Mouse (Mus musculus) lung, postnatal 0 days (tissue): ENCODE measurements around the gene E2f6. TPM values are rescaled to one million over a fixed set of nuclear protein-coding genes. Genes with fewer than 3 reads are reported as not detected.

Experiments
- ATAC-seq: fragments of 200-750 bp; cut with Nextera tagmentation; 2 replicates; pipeline ENCODE4 v1.8.0; 2017; ENCODE audit warnings: moderate library complexity
- DNase-seq: peaks from one replicate; pipeline ENCODE4 v3.0.0-alpha.2; 2016; ENCODE audit warnings: low spot score
- H3K27ac ChIP-seq: fragments of 300-500 bp; sonication (generic); 2 replicates; pipeline ENCODE4 v1.5.1; 2014; ENCODE audit warnings: antibody characterized with exemption, mild to moderate bottlenecking, low read length, mixed read lengths
- H3K27me3 ChIP-seq: fragments of 300-500 bp; sonication (generic); replicated peaks from 2 replicates; pipeline ENCODE4 v1.6.1; 2014; ENCODE audit warnings: low read length, mixed read lengths; ENCODE audit not compliant: insufficient read depth
- H3K36me3 ChIP-seq: fragments of 300-500 bp; sonication (generic); 2 replicates; pipeline ENCODE4 v1.6.1; 2014; ENCODE audit warnings: low read length, mixed read lengths; ENCODE audit not compliant: insufficient read depth
- H3K4me1 ChIP-seq: fragments of 300-500 bp; sonication (generic); 2 replicates; pipeline ENCODE4 v1.6.1; 2014; ENCODE audit warnings: antibody characterized with exemption, low read depth, low read length, mixed read lengths; ENCODE audit not compliant: insufficient read depth
- H3K4me2 ChIP-seq: fragments of 300-500 bp; sonication (generic); replicated peaks from 2 replicates; pipeline ENCODE4 v1.6.1; 2014; ENCODE audit warnings: low read depth, mild to moderate bottlenecking, low read length, moderate library complexity, mixed read lengths
- H3K4me3 ChIP-seq: fragments of 300-500 bp; sonication (generic); 2 replicates; pipeline ENCODE4 v1.5.1; 2014; ENCODE audit warnings: low read depth, low read length
- H3K9ac ChIP-seq: fragments of 300-500 bp; sonication (generic); replicated peaks from 2 replicates; pipeline ENCODE4 v1.6.1; 2014; ENCODE audit warnings: low read depth, mild to moderate bottlenecking
- H3K9me3 ChIP-seq: fragments of 300-500 bp; sonication (generic); 2 replicates; pipeline ENCODE4 v1.6.1; 2016; ENCODE audit warnings: low read length, mixed read lengths
- CTCF ChIP-seq: IDR thresholded peaks from 2 replicates; pipeline ENCODE4 v1.5.1; 2016; ENCODE audit warnings: antibody characterized with exemption, mild to moderate bottlenecking
- EP300 ChIP-seq: IDR thresholded peaks from 2 replicates; pipeline ENCODE4 v1.6.1; 2016; ENCODE audit warnings: antibody characterized with exemption, mild to moderate bottlenecking, control low read depth
- WGBS: fragments of 180-500 bp; shearing (Covaris S2); extraction: QIAGEN DNeasy Blood & Tissue Kit; methylation state at CpG from one replicate; pipeline ENCODE4 v1.1.7; 2014; 5-methylcytosine and 5-hydroxymethylcytosine counted together
- polyA plus RNA-seq: library from polyadenylated mRNA; unstranded; fragments of >200 nt; fragmentation: Nextera tagmentation; extraction: Ambion mirVana; gene quantifications from 2 replicates; pipeline ENCODE4 v1.2.1, GENCODE M21; 2015

Gene E2f6
- polyA plus RNA-seq, 1 experiment from 2014 or later = 11.1 TPM

DNA sequence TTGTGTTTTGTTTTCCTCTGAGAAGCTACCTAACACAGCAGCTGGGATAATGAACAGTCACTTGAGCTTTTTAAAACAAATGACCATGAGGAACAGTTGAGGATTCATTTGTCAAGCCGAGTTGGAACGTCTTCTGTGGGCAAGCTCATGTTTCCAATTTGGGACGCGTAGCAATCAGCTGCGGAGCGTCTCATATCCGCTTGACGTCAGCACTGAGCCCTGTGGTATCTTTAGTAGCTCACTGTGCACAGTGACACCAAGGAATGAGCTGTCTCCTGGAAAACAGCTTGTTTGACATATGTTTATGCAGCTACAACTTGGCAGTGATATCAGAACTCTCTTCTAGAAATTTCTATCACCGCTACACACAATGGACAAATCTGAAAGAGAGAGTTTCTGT is 25.4 kb downstream of the E2f6 start:
- H3K9me3 ChIP-seq = no peaks in the 10 kb centered on the region
- no peaks in the 10 kb centered on the region for H3K36me3 ChIP-seq
- peak; percentile 93 for DNase-seq
- no peak overlapping the region for H3K4me3 ChIP-seq
- H3K4me2 ChIP-seq = no peak overlapping the region
- H3K27ac ChIP-seq = peak overlapping the region; percentile 9; the same call in 1 of the 2 replicates
- TF ChIP-seq EP300 (peak; percentile 72), CTCF (peak; percentile 58)
- peak; percentile 91 for ATAC-seq
- no peak overlapping the region for H3K9ac ChIP-seq
- H3K4me1 ChIP-seq = no peaks in the 10 kb centered on the region
- no peaks in the 10 kb centered on the region for H3K27me3 ChIP-seq
- WGBS = 33% methylated on average over 9 of the region's 9 CpGs

DNA sequence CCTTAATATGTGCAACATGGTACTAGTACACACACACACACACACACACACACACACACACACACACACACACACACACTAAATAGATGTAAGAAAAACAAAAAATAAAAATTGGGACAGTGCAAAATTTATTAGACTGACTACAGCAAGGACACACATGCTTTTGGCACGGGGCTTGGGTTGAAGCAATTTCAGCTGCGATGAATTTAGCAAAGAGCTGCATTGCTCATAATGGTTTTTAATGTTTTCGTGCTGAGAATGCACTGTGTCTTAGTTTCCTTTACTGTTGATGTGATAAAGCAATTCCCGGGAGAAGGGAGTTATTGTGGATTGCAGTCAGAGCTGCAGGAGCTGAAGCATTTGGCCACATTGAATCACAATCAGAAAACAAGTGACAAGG is 27.0 kb downstream of the E2f6 start:
- DNase-seq = no peak
- no peak for ATAC-seq
- Histone ChIP-seq H3K9ac (no peak overlapping the region), H3K4me1 (no peaks in the 10 kb centered on the region), H3K4me3 (no peak overlapping the region), H3K4me2 (no peak overlapping the region), H3K36me3 (no peaks in the 10 kb centered on the region), H3K27ac (no peak overlapping the region), H3K9me3 (no peaks in the 10 kb centered on the region), H3K27me3 (no peaks in the 10 kb centered on the region)
- 89% methylated on average over 4 of the region's 4 CpGs for WGBS
- TF ChIP-seq EP300 (no peak), CTCF (no peak)

- Histone ChIP-seq H3K4me2 (no peak overlapping the region), H3K4me1 (no peaks in the 10 kb centered on the region), H3K27me3 (no peaks in the 10 kb centered on the region), H3K9ac (no peak overlapping the region), H3K4me3 (no peak overlapping the region), H3K36me3 (no peaks in the 10 kb centered on the region), H3K9me3 (no peaks in the 10 kb centered on the region), H3K27ac (0 out of 2 replicates have a peak overlapping the region, but pooled peaks have one; percentile 0)
- WGBS = 35% methylated on average over 8 of the region's 8 CpGs
- 0 out of 2 replicates have a peak, but pooled peaks have one; percentile 32 for TF ChIP-seq EP300
- no peak for TF ChIP-seq CTCF
- ATAC-seq = peak; percentile 58
- peak; percentile 75 for DNase-seq
Observed at GRCm38 (mm10) chr12:16840842-16841782, 30.3 kb downstream of the E2f6 start.

DNA sequence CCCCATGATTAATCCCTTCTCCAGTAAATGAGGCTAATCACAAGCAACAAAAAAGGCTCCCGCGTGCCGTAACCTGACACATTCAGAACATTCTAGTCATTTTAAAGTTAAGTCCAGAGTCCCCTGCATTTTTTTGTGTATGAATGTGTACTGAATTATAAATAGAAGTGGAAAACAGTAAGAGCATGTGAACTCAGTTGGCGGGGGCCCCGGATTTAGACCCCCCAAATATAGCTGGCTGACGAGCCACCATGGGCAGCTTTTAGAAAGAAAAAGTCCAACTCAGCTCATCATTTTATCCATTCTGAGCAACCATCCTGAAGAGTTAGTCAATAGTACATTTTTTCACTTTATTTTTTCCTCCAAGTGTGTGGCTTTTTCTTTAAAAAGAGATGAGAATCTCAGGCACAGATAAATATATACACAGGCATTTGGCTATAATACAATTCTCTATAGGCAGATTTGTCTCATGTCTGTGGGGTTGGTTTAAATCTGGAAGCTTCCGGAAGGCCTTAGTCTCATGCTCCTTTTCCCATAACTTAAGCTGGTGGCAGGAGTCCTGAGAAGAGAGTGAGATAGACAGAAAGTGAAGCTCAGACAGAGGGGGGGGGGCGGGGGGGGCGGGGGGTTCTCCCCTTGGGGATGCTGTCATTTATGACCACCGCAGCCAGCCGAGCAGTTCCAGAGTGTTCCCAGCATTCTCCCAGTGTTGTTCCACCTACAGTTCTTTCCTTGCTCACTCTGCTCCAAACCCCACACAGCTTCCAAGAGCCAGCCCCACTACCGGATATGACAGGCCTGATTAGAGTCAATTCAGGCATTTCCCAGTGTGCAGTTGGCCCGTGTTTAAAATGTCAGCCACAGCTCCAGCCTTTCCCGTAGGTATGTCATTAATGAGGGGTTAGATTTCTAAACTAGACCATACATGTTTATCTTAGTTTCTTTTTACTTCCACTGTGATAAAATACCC is 34.1 kb downstream of the E2f6 start:
- peak overlapping the region; percentile 47 for H3K27ac ChIP-seq
- H3K27me3 ChIP-seq = no peaks in the 10 kb centered on the region
- peak; percentile 41; the same call in 1 of the 2 replicates for TF ChIP-seq EP300
- no peak for TF ChIP-seq CTCF
- no peaks in the 10 kb centered on the region for H3K9me3 ChIP-seq
- H3K4me2 ChIP-seq = no peak overlapping the region
- no peak overlapping the region for H3K9ac ChIP-seq
- no peaks in the 10 kb centered on the region for H3K4me1 ChIP-seq
- DNase-seq (peak; percentile 84), ATAC-seq (peak; percentile 64)
- no peak overlapping the region for H3K4me3 ChIP-seq
- WGBS = 40% methylated on average over 14 of the region's 14 CpGs
- no peaks in the 10 kb centered on the region for H3K36me3 ChIP-seq

DNA sequence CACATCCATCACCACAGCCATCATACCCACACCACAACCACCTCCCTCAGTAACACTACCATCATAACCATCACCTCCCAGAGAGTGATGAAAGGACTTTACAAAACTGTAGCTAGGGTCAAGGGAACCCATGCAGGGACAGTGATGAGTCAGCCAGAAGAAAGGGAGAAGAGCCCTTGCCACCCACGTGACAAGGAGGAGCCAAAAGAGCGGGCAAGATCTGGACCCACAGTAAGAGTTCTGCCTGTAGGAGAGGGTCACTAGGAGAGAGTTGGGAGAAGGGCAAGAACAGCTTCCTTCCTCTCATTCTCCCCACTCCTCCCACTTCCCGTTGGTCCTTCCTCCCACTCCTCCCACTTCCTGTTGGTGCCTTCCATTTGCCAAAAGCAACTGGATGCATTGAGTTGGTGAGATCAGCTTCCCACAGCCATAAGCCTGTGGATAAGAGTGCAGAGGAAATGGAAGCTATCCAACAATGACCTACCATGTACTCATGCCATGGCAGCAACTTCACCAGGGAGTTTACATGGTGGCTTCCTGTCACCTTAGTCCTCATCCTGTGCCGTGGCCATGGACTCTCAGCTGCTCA is 36.5 kb downstream of the E2f6 start:
- DNase-seq (peak; percentile 73), ATAC-seq (peak; percentile 52)
- no peaks in the 10 kb centered on the region for H3K4me1 ChIP-seq
- H3K27ac ChIP-seq = no peak overlapping the region
- TF ChIP-seq CTCF (no peak), EP300 (peak; percentile 75)
- WGBS = 57% methylated on average over 4 of the region's 4 CpGs
- H3K27me3 ChIP-seq = no peaks in the 10 kb centered on the region
- no peak overlapping the region for H3K9ac ChIP-seq
- H3K4me2 ChIP-seq = no peak overlapping the region
- no peak overlapping the region for H3K4me3 ChIP-seq
- H3K9me3 ChIP-seq = no peaks in the 10 kb centered on the region
- H3K36me3 ChIP-seq = no peaks in the 10 kb centered on the region
